Mouse (Mus musculus): ENCODE measurements around the gene Gtf2h2.

- TF ChIP-seq CTCF (conservative IDR thresholded peaks at IDR 0.05; ENCODE audit: low read length), result no peak
- TF ChIP-seq POU5F1 (IDR thresholded peaks at IDR 0.05; ENCODE audit: borderline replicate concordance, low read length), result no peak
Measured at GRCm38 (mm10) chr13:100511146-100511859, 18.9 kb upstream of the Gtf2h2 start.

Measured in E14TG2a.4 (cell line).